Mouse (Mus musculus): ENCODE data around the gene Vmn1r21.
"Not testable (repeated sequence)": the region's sequence is repeated elsewhere in the genome, so short reads cannot be mapped to it uniquely, and the experiment has no call there.

The Vmn1r21 gene

GRCm38 (mm10) chr6:57850286-57850685 is at the start of gene Vmn1r21:
Gene Vmn1r21, minus strand, starts transcription at chr6:57850343.
- no peak for DNase-seq (ENCODE audit: low read depth)

- DNase-seq (ENCODE audit: low read depth), result peak; percentile 6
Observed at GRCm38 (mm10) chr6:57859043-57860042, 9.2 kb upstream of the Vmn1r21 start.

DNA sequence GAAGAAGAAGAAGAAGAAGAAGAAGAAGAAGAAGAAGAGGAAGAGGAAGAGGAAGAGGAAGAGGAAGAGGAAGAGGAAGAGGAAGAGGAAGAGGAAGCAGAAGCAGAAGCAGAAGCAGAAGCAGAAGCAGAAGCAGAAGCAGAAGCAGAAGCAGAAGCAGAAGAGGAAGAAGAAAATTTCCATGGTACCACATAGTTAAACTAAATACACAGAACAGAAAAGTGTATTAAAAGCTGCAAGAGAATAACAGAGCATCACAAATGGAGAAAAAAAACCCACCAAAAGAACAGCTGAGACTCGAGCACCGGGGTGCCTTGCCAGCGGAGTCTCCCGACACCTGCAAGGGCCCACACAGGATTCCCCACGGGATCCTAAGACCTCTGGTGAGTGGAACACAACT is 1.0 kb upstream of the Vmn1r21 start:
- DNase-seq (ENCODE audit: low read depth), result not testable (repeated sequence)

- no peak for DNase-seq (ENCODE audit: low read depth)
Observed at GRCm38 (mm10) chr6:57839693-57840408, 10.3 kb downstream of the Vmn1r21 start.

GRCm38 (mm10) chr6:57825259-57825715 is 24.9 kb downstream of the Vmn1r21 start:
- no peak for DNase-seq (ENCODE audit: low read depth)

DNA sequence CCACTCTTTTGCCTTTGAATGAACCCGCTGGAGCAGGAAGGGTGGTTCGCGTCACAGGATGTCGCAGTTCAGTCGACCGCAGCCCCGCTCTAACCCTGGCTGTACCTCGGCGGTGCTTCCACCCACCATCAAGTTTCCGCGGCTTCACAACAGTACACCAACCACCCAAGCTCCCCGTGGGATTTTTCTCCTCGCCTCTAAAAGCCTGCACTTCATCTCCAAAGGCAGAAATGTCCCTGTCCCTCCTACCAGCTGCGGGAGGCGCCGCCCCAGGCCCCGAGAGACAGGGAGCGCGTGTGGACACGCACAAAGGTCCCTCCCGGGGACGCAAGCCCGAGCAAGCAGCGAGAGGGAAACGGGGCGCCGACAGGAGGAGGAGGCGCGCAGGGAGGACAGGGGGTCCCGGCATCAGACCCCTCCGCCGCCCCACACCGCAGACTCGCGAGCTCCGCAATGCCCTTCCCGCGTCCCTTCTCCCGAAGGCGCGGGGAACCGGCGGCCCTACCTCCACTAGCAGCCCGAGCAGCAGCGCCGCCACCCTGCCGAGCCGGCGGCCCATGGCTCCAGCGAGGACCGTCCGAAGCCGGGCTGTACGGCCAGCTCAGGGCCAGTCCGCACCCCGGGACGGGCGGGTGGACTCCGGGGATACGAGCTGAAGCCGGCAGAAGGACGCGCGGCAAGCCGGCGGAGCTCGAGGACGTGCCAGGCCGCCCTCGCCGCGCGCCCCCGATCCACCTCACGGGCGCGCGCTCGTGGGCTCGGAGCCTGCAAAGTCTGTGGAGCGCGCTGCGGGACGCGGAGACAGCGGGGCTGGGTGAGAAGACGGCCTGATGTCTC is 25.5 kb downstream of the Vmn1r21 start, which contains the start of gene Vopp1:
TSS of gene Vopp1 (minus strand) at position 738 of the 837 bp plus-strand sequence.
- no peak for DNase-seq (ENCODE audit: low read depth)

- DNase-seq (ENCODE audit: low read depth), result no peak
Observed at GRCm38 (mm10) chr6:57823461-57823860, 26.7 kb downstream of the Vmn1r21 start.

- DNase-seq (ENCODE audit: low read depth), result no peak
Observed at GRCm38 (mm10) chr6:57822648-57823410, 27.3 kb downstream of the Vmn1r21 start.

DNA sequence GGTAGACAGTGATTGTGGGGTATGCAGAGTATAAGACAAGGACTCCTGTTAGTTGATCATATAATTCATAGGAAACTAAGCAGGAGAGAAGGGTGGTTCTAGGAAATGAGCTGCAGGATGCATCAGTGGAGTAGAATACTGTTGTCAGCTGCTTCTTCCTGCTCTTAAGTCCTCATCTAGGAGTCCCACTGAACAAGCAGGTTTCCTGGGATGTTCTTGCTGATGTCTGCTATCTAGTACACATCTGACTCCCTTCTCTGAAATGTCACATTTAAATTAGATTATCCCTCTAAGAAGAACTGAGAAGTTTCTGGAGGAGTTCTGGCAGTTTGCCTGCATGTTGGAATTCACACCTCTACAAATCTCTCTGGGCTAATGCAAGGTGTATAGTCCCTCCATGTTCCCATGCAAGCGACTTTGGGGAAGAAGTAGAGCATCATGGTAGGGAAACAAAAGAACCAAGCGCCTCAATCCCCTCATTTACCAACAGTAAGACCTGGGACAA is 35.7 kb downstream of the Vmn1r21 start:
- no peak for DNase-seq (ENCODE audit: low read depth)

DNA sequence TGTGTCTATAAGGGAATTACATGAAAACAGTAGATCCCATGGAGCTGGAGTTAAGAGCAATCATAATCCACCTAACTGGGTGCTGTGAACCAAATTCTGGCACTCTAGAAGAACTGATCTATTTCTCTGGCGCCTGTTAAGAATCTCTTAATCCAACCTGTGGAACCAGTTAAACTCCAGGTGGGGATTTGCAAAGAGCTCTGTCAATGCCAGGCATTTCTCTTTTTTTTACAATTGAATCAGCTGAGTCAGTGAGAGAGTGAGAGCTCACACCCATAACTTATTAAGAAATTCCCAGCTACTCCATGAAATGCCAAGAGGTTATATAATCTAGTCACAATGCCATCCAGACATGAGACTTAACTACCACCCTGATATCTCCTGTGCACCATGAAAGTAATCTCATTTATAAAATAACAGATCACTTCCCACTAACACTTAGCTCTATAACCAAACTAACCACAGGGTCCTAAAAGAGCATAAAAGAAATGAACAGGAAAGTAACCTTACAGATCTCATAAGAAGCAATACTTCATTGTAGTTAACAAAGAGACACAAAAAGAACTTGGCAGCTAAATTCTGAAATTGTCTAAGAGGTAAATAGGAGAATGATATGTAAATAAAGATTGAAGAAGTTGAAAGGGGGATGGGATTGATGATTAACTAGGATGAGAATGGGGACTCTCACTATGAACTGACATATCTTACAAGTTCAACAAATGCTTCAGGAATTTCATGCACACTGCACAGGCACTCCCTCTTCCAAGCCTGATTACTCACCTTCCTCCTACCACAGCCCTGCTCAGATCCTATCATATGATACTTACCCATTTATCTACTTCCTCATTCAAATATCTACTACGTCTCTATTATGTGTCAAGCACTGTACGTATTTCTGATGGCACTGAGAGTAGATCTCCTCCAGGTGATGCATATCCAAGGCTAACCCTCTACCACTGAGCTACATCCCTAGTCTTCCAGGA is 38.1 kb downstream of the Vmn1r21 start:
- no peak for DNase-seq (ENCODE audit: low read depth)

- no peak for DNase-seq (ENCODE audit: low read depth)
Observed at GRCm38 (mm10) chr6:57805218-57806069, 44.7 kb downstream of the Vmn1r21 start.

- DNase-seq (ENCODE audit: low read depth), result no peak
Observed at GRCm38 (mm10) chr6:57803130-57803529, 47.0 kb downstream of the Vmn1r21 start.

GRCm38 (mm10) chr6:57798986-57799385 is 51.2 kb downstream of the Vmn1r21 start:
- DNase-seq (ENCODE audit: low read depth), result no peak

GRCm38 (mm10) chr6:57796853-57797423 is 53.2 kb downstream of the Vmn1r21 start:
- no peak for DNase-seq (ENCODE audit: low read depth)

GRCm38 (mm10) chr6:57795835-57796234 is 54.3 kb downstream of the Vmn1r21 start:
- DNase-seq (ENCODE audit: low read depth), result no peak
